Mouse (Mus musculus): ENCODE data around the gene Epo. TPM values are rescaled to one million over a fixed set of nuclear protein-coding genes. Genes with fewer than 3 reads are reported as not detected.
A peak's percentile ranks its signal among the peaks of the same experiment; 100 is the strongest.

Gene Epo
- polyA plus RNA-seq, 2 experiments, result 0.19 to 0.83 TPM

DNA sequence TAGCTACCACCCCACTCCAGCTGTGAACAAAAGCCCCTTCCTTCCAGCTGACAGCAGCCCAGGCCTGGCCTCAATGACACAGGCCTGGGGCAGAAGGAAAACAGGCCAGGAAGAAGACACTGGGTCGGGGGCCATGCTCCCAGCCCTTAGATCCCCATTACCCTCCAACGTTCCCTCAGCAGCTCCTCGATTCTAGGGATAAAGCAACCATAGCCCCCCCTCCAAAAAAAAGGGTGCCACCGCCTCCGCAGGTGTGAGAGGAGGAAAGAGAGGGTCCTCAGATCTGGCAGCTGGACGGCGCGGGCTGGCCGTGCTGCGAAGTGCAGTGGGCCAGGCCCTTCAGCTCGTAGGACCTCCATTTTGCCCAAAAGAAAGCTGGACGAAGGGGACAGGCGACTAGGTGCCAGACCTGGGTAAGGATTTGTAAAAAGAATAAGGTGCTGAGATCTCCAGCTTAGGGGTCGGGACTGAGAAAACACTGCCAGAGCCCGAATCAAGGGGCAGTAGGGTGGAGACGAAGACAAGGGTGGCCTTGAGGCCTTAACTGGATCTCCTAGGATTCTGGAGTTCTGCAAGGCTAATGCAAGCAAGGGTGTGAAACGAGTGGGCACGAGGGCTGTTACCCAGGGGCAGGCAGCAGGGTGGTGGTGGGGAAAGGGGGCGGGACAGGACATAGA lies 773 bp downstream of the Epo start:
- ATAC-seq (ENCODE audit: low FRiP score, low read depth) (no peak), DNase-seq (ENCODE audit: low spot score) (peak; percentile 26)
- WGBS, result 1% methylated on average over 19 of the region's 19 CpGs

DNA sequence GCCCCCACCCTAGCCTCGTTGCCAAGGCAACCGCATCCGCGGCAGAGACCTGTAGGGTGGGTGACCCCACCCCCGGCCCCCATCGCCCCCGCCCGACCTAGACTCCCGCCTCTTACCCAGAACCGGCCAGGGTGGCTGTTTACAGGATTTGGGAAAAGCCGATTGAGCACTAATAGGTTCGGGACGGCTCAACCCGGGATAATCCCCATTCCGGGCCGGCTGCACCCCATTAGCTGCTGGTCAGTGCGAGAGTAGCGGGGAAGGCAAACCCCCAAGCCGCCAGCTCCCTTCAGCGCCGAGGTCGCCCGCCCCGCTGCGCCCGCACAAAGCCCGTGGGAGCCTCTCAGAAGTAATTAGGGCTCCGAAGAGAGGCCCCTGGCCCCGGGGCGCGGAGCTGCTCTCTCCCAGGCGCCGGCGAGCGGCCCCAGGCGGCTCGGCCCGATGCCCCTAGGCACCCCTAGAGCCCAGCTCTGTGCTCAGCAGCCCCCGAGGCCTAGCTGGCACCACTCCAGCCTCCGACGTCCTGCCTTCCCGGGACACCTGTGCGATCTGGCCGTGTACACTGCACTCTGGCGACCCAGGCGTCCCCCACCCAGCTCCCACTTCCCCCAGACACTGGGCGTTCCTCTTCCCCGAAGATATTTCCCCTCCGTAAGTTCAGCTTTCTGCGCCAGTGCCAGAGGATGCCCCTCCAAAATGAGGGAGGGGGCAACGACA lies 1.5 kb downstream of the Epo start:
- Histone ChIP-seq H3K27ac (replicated peaks; ENCODE audit: low read depth, low read length) (peak overlapping the region; percentile 89), H3K27me3 (ENCODE audit: control insufficient read depth, insufficient read depth, low read length) (no peaks in the 10 kb centered on the region), H3K36me3 (ENCODE audit: control insufficient read depth, insufficient read depth, low read length) (peaks cover 37% of the 10 kb centered on the region), H3K4me2 (replicated peaks; ENCODE audit: low read depth, low read length, severe bottlenecking) (peak overlapping the region; percentile 93), H3K9me3 (ENCODE audit: control insufficient read depth, low read length) (no peaks in the 10 kb centered on the region), H3K9ac (ENCODE audit: low read depth, low read length, severe bottlenecking) (peak overlapping the region; percentile 84), H3K4me1 (ENCODE audit: control insufficient read depth, insufficient read depth, low read length) (peaks cover 7% of the 10 kb centered on the region; the same call in 1 of the 2 replicates), H3K4me3 (replicated peaks; ENCODE audit: low read length) (peak overlapping the region; percentile 83)
- ATAC-seq (ENCODE audit: low FRiP score, low read depth), result no peak
- TF ChIP-seq POLR2A (IDR thresholded peaks at IDR 0.05; ENCODE audit: borderline replicate concordance, extremely low read depth, insufficient read depth, insufficient read length), result no peak
- DNase-seq (ENCODE audit: low spot score), result peak; percentile 46
- under 1% methylated on average over 47 of the region's 51 CpGs for WGBS

More for the DNA sequence above, 773 bp downstream of the Epo start:
- Histone ChIP-seq H3K9ac (ENCODE audit: low read depth, low read length, severe bottlenecking) (peak overlapping the region; percentile 84), H3K9me3 (ENCODE audit: control insufficient read depth, low read length) (no peaks in the 10 kb centered on the region), H3K4me3 (replicated peaks; ENCODE audit: low read length) (peak overlapping the region; percentile 83), H3K4me1 (ENCODE audit: control insufficient read depth, insufficient read depth, low read length) (peaks cover 7% of the 10 kb centered on the region; the same call in 1 of the 2 replicates), H3K27ac (replicated peaks; ENCODE audit: low read depth, low read length) (peak overlapping the region; percentile 89), H3K4me2 (replicated peaks; ENCODE audit: low read depth, low read length, severe bottlenecking) (peak overlapping the region; percentile 93), H3K36me3 (ENCODE audit: control insufficient read depth, insufficient read depth, low read length) (peaks cover 30% of the 10 kb centered on the region), H3K27me3 (ENCODE audit: control insufficient read depth, insufficient read depth, low read length) (no peaks in the 10 kb centered on the region)
- TF ChIP-seq POLR2A (IDR thresholded peaks at IDR 0.05; ENCODE audit: borderline replicate concordance, extremely low read depth, insufficient read depth, insufficient read length), result no peak

- Histone ChIP-seq H3K27me3 (ENCODE audit: control insufficient read depth, insufficient read depth, low read length) (no peaks in the 10 kb centered on the region), H3K27ac (replicated peaks; ENCODE audit: low read depth, low read length) (peak overlapping the region; percentile 89), H3K4me1 (ENCODE audit: control insufficient read depth, insufficient read depth, low read length) (peaks cover 7% of the 10 kb centered on the region; the same call in 1 of the 2 replicates), H3K4me3 (replicated peaks; ENCODE audit: low read length) (peak overlapping the region; percentile 83), H3K4me2 (replicated peaks; ENCODE audit: low read depth, low read length, severe bottlenecking) (peak overlapping the region; percentile 93), H3K9ac (ENCODE audit: low read depth, low read length, severe bottlenecking) (peak overlapping the region; percentile 84), H3K36me3 (ENCODE audit: control insufficient read depth, insufficient read depth, low read length) (peaks cover 44% of the 10 kb centered on the region), H3K9me3 (ENCODE audit: control insufficient read depth, low read length) (no peaks in the 10 kb centered on the region)
- ATAC-seq (ENCODE audit: low FRiP score, low read depth), result peak; percentile 48
- peak; percentile 85 for DNase-seq (ENCODE audit: low spot score)
- TF ChIP-seq POLR2A (IDR thresholded peaks at IDR 0.05; ENCODE audit: borderline replicate concordance, extremely low read depth, insufficient read depth, insufficient read length), result no peak
- under 1% methylated on average over 40 of the region's 46 CpGs for WGBS
Measured at GRCm38 (mm10) chr5:137530588-137531413, 2.2 kb downstream of the Epo start.

DNA sequence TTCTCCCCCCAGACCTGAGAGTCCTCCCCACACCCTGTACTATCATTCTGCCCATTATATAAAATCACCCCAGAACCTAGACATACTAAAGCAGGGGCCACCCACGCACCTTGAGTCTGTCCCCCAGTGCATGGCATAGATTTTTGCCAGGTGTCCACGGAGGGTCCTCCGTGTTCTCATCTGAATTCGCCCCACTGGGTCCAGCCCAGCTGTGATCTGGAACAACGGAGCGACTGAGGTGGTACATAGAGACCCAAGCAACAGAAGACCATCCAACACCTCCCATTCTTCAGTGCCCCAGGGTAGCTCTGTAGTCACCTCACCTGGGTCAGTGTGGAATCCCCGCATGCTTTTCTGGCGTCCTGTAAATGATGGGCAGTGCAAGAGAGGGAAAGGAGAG lies 3.0 kb downstream of the Epo start:
- peak overlapping the region; percentile 83 for H3K4me3 ChIP-seq (replicated peaks; ENCODE audit: low read length)
- ATAC-seq (ENCODE audit: low FRiP score, low read depth) (no peak), DNase-seq (ENCODE audit: low spot score) (no peak)
- peak overlapping the region; percentile 93 for H3K4me2 ChIP-seq (replicated peaks; ENCODE audit: low read depth, low read length, severe bottlenecking)
- H3K27ac ChIP-seq (replicated peaks; ENCODE audit: low read depth, low read length), result peak overlapping the region; percentile 89; the same call in 1 of the 2 replicates
- H3K9me3 ChIP-seq (ENCODE audit: control insufficient read depth, low read length), result no peaks in the 10 kb centered on the region
- H3K27me3 ChIP-seq (ENCODE audit: control insufficient read depth, insufficient read depth, low read length), result no peaks in the 10 kb centered on the region
- peaks cover 7% of the 10 kb centered on the region; the same call in 1 of the 2 replicates for H3K4me1 ChIP-seq (ENCODE audit: control insufficient read depth, insufficient read depth, low read length)
- no peak for TF ChIP-seq POLR2A (IDR thresholded peaks at IDR 0.05; ENCODE audit: borderline replicate concordance, extremely low read depth, insufficient read depth, insufficient read length)
- 75% methylated on average over 8 of the region's 8 CpGs for WGBS
- H3K9ac ChIP-seq (ENCODE audit: low read depth, low read length, severe bottlenecking), result peak overlapping the region; percentile 84
- peaks cover 51% of the 10 kb centered on the region for H3K36me3 ChIP-seq (ENCODE audit: control insufficient read depth, insufficient read depth, low read length)
